Comparison of ENCODE assay signal across 32 mouse cellular contexts in the genomic region with DNA sequence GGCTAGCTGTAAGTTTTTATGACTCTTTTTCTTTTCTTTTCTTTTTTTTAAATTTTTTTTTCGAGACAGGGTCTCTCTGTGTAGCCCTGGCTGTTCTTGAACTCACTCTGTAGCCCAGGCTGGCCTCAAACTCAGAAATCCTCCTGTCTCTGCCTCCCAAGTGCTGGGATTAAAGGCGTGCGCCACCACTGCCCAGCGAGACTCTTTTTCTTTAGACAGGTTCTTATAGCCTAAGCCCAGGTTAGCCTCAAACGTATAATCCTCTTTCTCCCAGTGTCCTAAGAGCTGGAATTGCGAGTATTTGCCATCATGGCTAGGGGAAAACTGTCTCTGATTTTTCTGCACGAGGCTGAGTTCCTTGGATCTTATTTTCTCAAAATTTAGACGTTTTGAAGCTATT. TPM values are rescaled to one million over a fixed set of nuclear protein-coding genes. Genes with fewer than 3 reads are reported as not detected.
"Had no signal": no experiment of that assay in that cellular context is flagged by ENCODE, and none has a peak within 500 bp of the region (broad histone marks: within the 10 kb centered on the region; RNA-seq: fewer than 3 reads in every experiment).

No protein-coding gene starts in this region.

- H3K4me2 ChIP-seq: limb, embryonic 12.5 days; limb, embryonic 13.5 days; limb, embryonic 15.5 days; liver, embryonic 11.5 days; liver, embryonic 12.5 days; liver, embryonic 13.5 days; liver, embryonic 15.5 days; lung, embryonic 14.5 days; lung, embryonic 15.5 days; midbrain, embryonic 11.5 days; midbrain, embryonic 12.5 days; midbrain, embryonic 13.5 days; midbrain, embryonic 15.5 days; neural tube, embryonic 12.5 days had no signal

- H3K9ac ChIP-seq: limb, embryonic 12.5 days; limb, embryonic 13.5 days; limb, embryonic 15.5 days; liver, embryonic 12.5 days; liver, embryonic 13.5 days; liver, embryonic 14.5 days; liver, embryonic 15.5 days; liver, postnatal 0 days; lung, embryonic 14.5 days; lung, embryonic 15.5 days; midbrain, embryonic 12.5 days; midbrain, embryonic 13.5 days; midbrain, embryonic 15.5 days; neural tube, embryonic 12.5 days had no signal

- ATAC-seq: liver, embryonic 12.5 days; liver, postnatal 0 days; lung, postnatal 0 days; midbrain, embryonic 13.5 days; midbrain, embryonic 15.5 days; midbrain, embryonic 16.5 days had no signal

- H3K27me3 ChIP-seq: limb, embryonic 12.5 days; limb, embryonic 13.5 days; limb, embryonic 15.5 days; liver, embryonic 13.5 days; liver, embryonic 15.5 days; lung, embryonic 15.5 days; midbrain, embryonic 12.5 days; midbrain, embryonic 13.5 days; midbrain, embryonic 15.5 days; neural tube, embryonic 12.5 days had no signal

- H3K9me3 ChIP-seq: limb, embryonic 10.5 days; limb, embryonic 12.5 days; limb, embryonic 13.5 days; limb, embryonic 15.5 days; liver, embryonic 12.5 days; liver, embryonic 13.5 days; liver, embryonic 15.5 days; lung, embryonic 15.5 days; megakaryocyte, embryonic 14.5 days; midbrain, embryonic 10.5 days; midbrain, embryonic 12.5 days; midbrain, embryonic 13.5 days; midbrain, embryonic 15.5 days; neural tube, embryonic 12.5 days had no signal

- H3K36me3 ChIP-seq: limb, embryonic 12.5 days; limb, embryonic 15.5 days; liver, embryonic 13.5 days; liver, embryonic 15.5 days; lung, embryonic 15.5 days; midbrain, embryonic 12.5 days; midbrain, embryonic 13.5 days; midbrain, embryonic 15.5 days; neural tube, embryonic 12.5 days had no signal

- DNase-seq: left cerebral cortex, postnatal 4 days; liver; liver, embryonic 13.5 days; lung, adult 18-20 months; lung, adult 2 months; lung, embryonic 14.5 days; lung, postnatal 10 days; lung, postnatal 14 days; lung, postnatal 36 days; lung, postnatal 4 days; midbrain, embryonic 14.5 days had no signal

- H3K4me3 ChIP-seq: limb, embryonic 10.5 days; limb, embryonic 12.5 days; limb, embryonic 13.5 days; limb, embryonic 15.5 days; liver, embryonic 12.5 days; liver, embryonic 13.5 days; liver, embryonic 15.5 days; lung, embryonic 15.5 days; megakaryocyte, embryonic 14.5 days; midbrain, embryonic 10.5 days; midbrain, embryonic 12.5 days; midbrain, embryonic 13.5 days; midbrain, embryonic 15.5 days; myocyte; neural tube, embryonic 12.5 days had no signal

- H3K27ac ChIP-seq: limb, embryonic 10.5 days; limb, embryonic 12.5 days; limb, embryonic 13.5 days; limb, embryonic 15.5 days; liver, embryonic 12.5 days; liver, embryonic 13.5 days; liver, embryonic 14.5 days; liver, embryonic 15.5 days; lung, embryonic 15.5 days; macrophage; midbrain, embryonic 10.5 days; midbrain, embryonic 12.5 days; midbrain, embryonic 13.5 days; midbrain, embryonic 15.5 days; neural tube, embryonic 12.5 days had no signal

RNA-seq across cellular contexts. Expression of a gene that starts 12.1 kb away (rescaled TPM):
- polyA plus RNA-seq: myocyte had no signal
